Mouse (Mus musculus) liver, postnatal 0 days (tissue): ENCODE data around the gene Myo1d. TPM values are rescaled to one million over a fixed set of nuclear protein-coding genes. Genes with fewer than 3 reads are reported as not detected.

Experiments
- ATAC-seq: fragments of 200-750 bp; cut with Nextera tagmentation; 2 replicates; pipeline ENCODE4 v1.8.0; 2017; ENCODE audit warnings: mild to moderate bottlenecking, moderate library complexity
- DNase-seq: peaks from one replicate; pipeline ENCODE4 v3.0.0-alpha.2; 2016
- H3K27ac ChIP-seq: fragments of 300-500 bp; sonication (generic); 2 replicates; pipeline ENCODE4 v1.5.1; 2014; ENCODE audit warnings: antibody characterized with exemption, moderate library complexity, mild to moderate bottlenecking, low read depth
- H3K27me3 ChIP-seq: fragments of 300-500 bp; sonication (generic); 2 replicates; pipeline ENCODE4 v1.6.1; 2014; ENCODE audit warnings: low read length, control low read depth, mixed read lengths; ENCODE audit not compliant: insufficient read depth
- H3K36me3 ChIP-seq: fragments of 300-500 bp; sonication (generic); replicated peaks from 2 replicates; pipeline ENCODE4 v1.6.1; 2014; ENCODE audit warnings: mild to moderate bottlenecking, control low read depth, low read length, moderate library complexity, mixed read lengths; ENCODE audit not compliant: insufficient read depth
- H3K4me1 ChIP-seq: fragments of 300-500 bp; sonication (generic); 2 replicates; pipeline ENCODE4 v1.6.1; 2014; ENCODE audit warnings: antibody characterized with exemption, mild to moderate bottlenecking, control low read depth; ENCODE audit not compliant: insufficient read depth
- H3K4me2 ChIP-seq: fragments of 300-500 bp; sonication (generic); 2 replicates; pipeline ENCODE4 v1.6.1; 2014; ENCODE audit warnings: low read depth, mild to moderate bottlenecking, low read length, moderate library complexity, mixed read lengths
- H3K4me3 ChIP-seq: fragments of 300-500 bp; sonication (generic); 2 replicates; pipeline ENCODE4 v1.5.1; 2014; ENCODE audit warnings: low read depth, low read length
- H3K9ac ChIP-seq: fragments of 300-500 bp; sonication (generic); replicated peaks from 2 replicates; pipeline ENCODE4 v1.6.1; 2014; ENCODE audit warnings: mild to moderate bottlenecking, moderate library complexity
- H3K9me3 ChIP-seq: fragments of 300-500 bp; sonication (generic); 2 replicates; pipeline ENCODE4 v1.6.1; 2016; ENCODE audit warnings: mild to moderate bottlenecking, control low read depth, low read length, mixed read lengths
- CTCF ChIP-seq: sonication (generic); IDR thresholded peaks from 2 replicates; pipeline ENCODE4 v1.5.1; 2016; ENCODE audit warnings: antibody characterized with exemption, low read depth
- EP300 ChIP-seq: IDR thresholded peaks from 2 replicates; pipeline ENCODE4 v1.6.1; 2016; ENCODE audit warnings: antibody characterized with exemption, low read depth, mild to moderate bottlenecking
- WGBS: fragments of 180-500 bp; shearing (Covaris S2); extraction: QIAGEN DNeasy Blood & Tissue Kit; methylation state at CpG from one replicate; pipeline ENCODE4 v1.1.7; 2014; ENCODE audit not compliant: insufficient replicate concordance; 5-methylcytosine and 5-hydroxymethylcytosine counted together
- polyA plus RNA-seq: library from polyadenylated mRNA; unstranded; fragments of >200 nt; fragmentation: Nextera tagmentation; extraction: Ambion mirVana; gene quantifications from 2 replicates; pipeline ENCODE4 v1.2.1, GENCODE M21; 2015

Myo1d gene
- polyA plus RNA-seq, 1 experiment from 2014 or later: 4.6 TPM

GRCm38 (mm10) chr11:80751168-80751567 is 28.7 kb downstream of the Myo1d start:
- TF ChIP-seq EP300 (no peak), CTCF (no peak)
- no peak for DNase-seq
- H3K27ac ChIP-seq: no peak overlapping the region

DNA sequence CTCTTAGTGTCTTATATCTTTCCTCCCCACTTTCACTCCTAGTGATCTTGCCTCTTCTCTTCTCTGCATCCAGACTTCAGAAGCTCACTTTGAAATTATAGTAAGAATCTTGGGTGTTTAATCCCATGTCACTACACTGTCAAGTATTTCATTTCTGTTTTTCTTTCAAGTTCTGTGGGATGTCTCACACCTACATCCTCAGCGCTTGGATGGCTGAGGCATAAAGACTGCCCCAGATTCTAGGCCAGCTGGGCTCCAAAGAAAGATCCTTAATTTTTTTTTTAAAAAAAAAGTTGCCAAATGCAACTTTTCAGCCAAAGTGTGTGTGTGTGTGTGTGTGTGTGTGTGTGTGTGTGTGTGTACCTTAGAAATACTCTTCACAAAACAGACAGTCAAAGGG is 30.6 kb downstream of the Myo1d start:
- DNase-seq (no peak), ATAC-seq (no peak)
- H3K4me1 ChIP-seq: no peaks in the 10 kb centered on the region
- no peak overlapping the region for H3K4me2 ChIP-seq
- H3K36me3 ChIP-seq: no peaks in the 10 kb centered on the region
- H3K27me3 ChIP-seq: no peaks in the 10 kb centered on the region
- TF ChIP-seq CTCF (no peak), EP300 (no peak)
- no peaks in the 10 kb centered on the region for H3K9me3 ChIP-seq
- 90% methylated on average over 1 of the region's 1 CpGs for WGBS
- H3K4me3 ChIP-seq: no peak overlapping the region
- H3K27ac ChIP-seq: no peak overlapping the region
- no peak overlapping the region for H3K9ac ChIP-seq

More at GRCm38 (mm10) chr11:80751168-80751567, 28.7 kb downstream of the Myo1d start:
- WGBS: 60% methylated on average over 1 of the region's 1 CpGs
- Histone ChIP-seq H3K4me2 (no peak overlapping the region), H3K9me3 (no peaks in the 10 kb centered on the region), H3K4me1 (no peaks in the 10 kb centered on the region), H3K27me3 (no peaks in the 10 kb centered on the region), H3K4me3 (no peak overlapping the region), H3K36me3 (no peaks in the 10 kb centered on the region), H3K9ac (no peak overlapping the region)
- ATAC-seq: no peak

DNA sequence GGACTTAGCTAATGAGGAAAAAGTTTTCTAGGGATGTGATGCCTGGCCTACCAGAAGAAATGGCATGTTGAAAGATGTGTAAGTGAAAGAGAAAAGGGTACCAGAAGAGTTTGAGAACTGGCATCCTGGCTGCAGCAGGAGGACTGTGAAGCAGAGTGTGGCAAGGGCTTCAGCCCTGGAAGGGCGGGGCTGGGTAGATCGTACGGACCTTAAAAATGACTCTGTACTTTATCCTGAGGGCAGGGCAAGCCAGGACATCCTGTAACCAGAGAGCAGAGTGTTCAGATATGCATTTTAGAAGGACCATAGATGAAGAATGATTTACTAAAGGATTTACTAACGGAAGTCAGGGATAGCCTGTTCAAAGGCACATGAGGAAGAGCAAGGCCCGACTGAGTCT is 34.4 kb downstream of the Myo1d start:
- H3K4me1 ChIP-seq: no peaks in the 10 kb centered on the region

DNA sequence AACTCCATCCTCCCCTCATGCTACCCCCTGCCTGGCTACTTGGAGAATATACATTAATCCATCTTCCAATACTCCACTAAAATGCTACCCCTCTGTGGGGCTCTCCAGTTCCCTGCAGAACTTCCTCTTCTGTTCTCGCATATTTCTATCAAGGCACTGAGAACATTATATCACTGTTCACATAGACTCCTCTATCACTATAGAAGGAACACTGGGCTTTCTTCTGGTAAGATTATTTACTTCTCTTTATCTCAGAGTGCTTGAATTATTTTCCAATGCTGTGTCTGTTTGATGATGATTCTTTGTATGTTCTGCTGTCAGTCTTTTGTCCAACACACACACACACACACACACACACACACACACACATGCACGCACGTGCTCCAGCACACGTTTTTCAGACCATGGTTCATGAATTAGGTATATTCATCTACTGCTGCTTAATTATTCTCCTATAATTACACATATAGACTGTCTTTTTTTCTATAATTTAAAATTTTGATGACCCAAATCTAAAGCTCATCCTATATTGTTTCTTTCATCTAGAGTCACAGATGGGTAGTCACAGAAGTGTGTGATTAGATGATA is 35.9 kb downstream of the Myo1d start:
- DNase-seq (no peak), ATAC-seq (no peak)
- Histone ChIP-seq H3K4me1 (no peaks in the 10 kb centered on the region), H3K27ac (no peak overlapping the region), H3K27me3 (no peaks in the 10 kb centered on the region), H3K4me3 (no peak overlapping the region), H3K4me2 (no peak overlapping the region), H3K9ac (no peak overlapping the region), H3K9me3 (no peaks in the 10 kb centered on the region), H3K36me3 (no peaks in the 10 kb centered on the region)
- 59% methylated on average over 4 of the region's 4 CpGs for WGBS
- TF ChIP-seq EP300 (no peak), CTCF (no peak)

More for the DNA sequence above, 34.4 kb downstream of the Myo1d start:
- no peaks in the 10 kb centered on the region for H3K27me3 ChIP-seq
- H3K4me3 ChIP-seq: no peak overlapping the region
- H3K9ac ChIP-seq: no peak overlapping the region
- no peak overlapping the region for H3K4me2 ChIP-seq
- H3K36me3 ChIP-seq: no peaks in the 10 kb centered on the region
- ATAC-seq: no peak
- TF ChIP-seq EP300: no peak
- TF ChIP-seq CTCF: no peak
- H3K9me3 ChIP-seq: no peaks in the 10 kb centered on the region
- no peak overlapping the region for H3K27ac ChIP-seq
- DNase-seq: no peak
- WGBS: 65% methylated on average over 5 of the region's 5 CpGs

- no peak for DNase-seq
- H3K4me1 ChIP-seq: no peaks in the 10 kb centered on the region
- no peaks in the 10 kb centered on the region for H3K27me3 ChIP-seq
- no peak overlapping the region for H3K4me2 ChIP-seq
- H3K9ac ChIP-seq: no peak overlapping the region
- no peaks in the 10 kb centered on the region for H3K9me3 ChIP-seq
- 88% methylated on average over 4 of the region's 4 CpGs for WGBS
- no peak overlapping the region for H3K27ac ChIP-seq
- H3K36me3 ChIP-seq: no peaks in the 10 kb centered on the region
- no peak for ATAC-seq
- no peak for TF ChIP-seq CTCF
- no peak for TF ChIP-seq EP300
- H3K4me3 ChIP-seq: no peak overlapping the region
These were observed 37.4 kb downstream of the Myo1d start for GRCm38 (mm10) chr11:80742462-80742861.

DNA sequence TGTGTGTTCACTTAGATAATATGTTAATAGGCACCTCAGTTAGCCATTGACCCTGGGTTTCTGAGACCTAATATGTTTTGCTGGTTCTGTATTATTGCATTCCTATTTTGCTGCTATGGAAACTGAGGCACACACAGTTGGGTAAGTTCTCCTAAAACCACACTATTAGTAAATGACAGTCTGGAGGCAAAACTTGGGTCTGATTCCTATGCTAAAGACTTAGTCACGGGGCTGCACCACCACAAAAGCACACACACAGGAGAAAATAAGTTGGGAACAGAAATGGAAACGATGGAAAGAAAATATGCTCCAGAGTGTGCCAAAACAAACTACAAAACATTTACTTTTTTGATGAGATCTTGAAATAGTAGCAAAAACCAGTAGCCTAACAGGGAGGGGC is 45.1 kb downstream of the Myo1d start:
- ATAC-seq (no peak), DNase-seq (no peak)
- Histone ChIP-seq H3K9ac (no peak overlapping the region), H3K9me3 (no peaks in the 10 kb centered on the region), H3K4me3 (no peak overlapping the region), H3K36me3 (no peaks in the 10 kb centered on the region), H3K27ac (no peak overlapping the region), H3K27me3 (no peaks in the 10 kb centered on the region), H3K4me1 (no peaks in the 10 kb centered on the region), H3K4me2 (no peak overlapping the region)
- WGBS: 71% methylated on average over 2 of the region's 2 CpGs
- TF ChIP-seq EP300: no peak
- TF ChIP-seq CTCF: no peak

- ATAC-seq (no peak), DNase-seq (no peak)
- H3K4me3 ChIP-seq: no peak overlapping the region
- H3K36me3 ChIP-seq: no peaks in the 10 kb centered on the region
- H3K27ac ChIP-seq: no peak overlapping the region
- 81% methylated on average over 12 of the region's 12 CpGs for WGBS
- H3K9me3 ChIP-seq: no peaks in the 10 kb centered on the region
- no peak overlapping the region for H3K4me2 ChIP-seq
- no peaks in the 10 kb centered on the region for H3K27me3 ChIP-seq
- H3K9ac ChIP-seq: no peak overlapping the region
- 0 out of 2 replicates have a peak, but pooled peaks cover under 1% of the 10 kb centered on the region for H3K4me1 ChIP-seq
- no peak for TF ChIP-seq EP300
- no peak for TF ChIP-seq CTCF
These were observed 55.1 kb downstream of the Myo1d start for GRCm38 (mm10) chr11:80724701-80725100.
